Mouse (Mus musculus) cerebellum, adult 11 months (tissue): ENCODE data around the gene Ttc7b.

ENCODE experiments used
- DNase-seq: peaks from one replicate; pipeline ENCODE4 v3.0.0; 2022

Gene Ttc7b

GRCm38 (mm10) chr12:100377791-100378190 is 142.8 kb downstream of the Ttc7b start:
- DNase-seq: no peak

GRCm38 (mm10) chr12:100375801-100376200 is 144.8 kb downstream of the Ttc7b start:
- no peak for DNase-seq

GRCm38 (mm10) chr12:100372785-100373184 is 147.8 kb downstream of the Ttc7b start:
- DNase-seq: no peak

- no peak for DNase-seq
These were observed 148.6 kb downstream of the Ttc7b start for GRCm38 (mm10) chr12:100372015-100372414.

GRCm38 (mm10) chr12:100369786-100370185 is 150.8 kb downstream of the Ttc7b start:
- no peak for DNase-seq

GRCm38 (mm10) chr12:100369220-100369619 is 151.4 kb downstream of the Ttc7b start:
- DNase-seq: no peak

- no peak for DNase-seq
These were observed 159.3 kb downstream of the Ttc7b start for GRCm38 (mm10) chr12:100361330-100361729.

GRCm38 (mm10) chr12:100358040-100358620 is 162.5 kb downstream of the Ttc7b start:
- DNase-seq: no peak

GRCm38 (mm10) chr12:100356407-100356806 is 164.2 kb downstream of the Ttc7b start:
- no peak for DNase-seq

GRCm38 (mm10) chr12:100355565-100355964 is 165.1 kb downstream of the Ttc7b start:
- DNase-seq: no peak

- DNase-seq: peak; percentile 25
These were observed 166.7 kb downstream of the Ttc7b start for GRCm38 (mm10) chr12:100353954-100354353.

- DNase-seq: no peak
These were observed 167.4 kb downstream of the Ttc7b start for GRCm38 (mm10) chr12:100353075-100353782.

GRCm38 (mm10) chr12:100352094-100352493 is 168.5 kb downstream of the Ttc7b start:
- no peak for DNase-seq

GRCm38 (mm10) chr12:100343554-100343953 is 177.1 kb downstream of the Ttc7b start:
- no peak for DNase-seq

GRCm38 (mm10) chr12:100341614-100342013 is 179.0 kb downstream of the Ttc7b start:
- no peak for DNase-seq

- no peak for DNase-seq
These were observed 179.6 kb downstream of the Ttc7b start for GRCm38 (mm10) chr12:100340901-100341460.

- DNase-seq: no peak
These were observed 182.6 kb downstream of the Ttc7b start for GRCm38 (mm10) chr12:100338055-100338454.

- DNase-seq: no peak
These were observed 183.1 kb downstream of the Ttc7b start for GRCm38 (mm10) chr12:100337351-100338018.

GRCm38 (mm10) chr12:100336241-100336640 is 184.4 kb downstream of the Ttc7b start:
- no peak for DNase-seq

- DNase-seq: no peak
These were observed 188.8 kb downstream of the Ttc7b start for GRCm38 (mm10) chr12:100331806-100332205.

- DNase-seq: no peak
These were observed 190.4 kb downstream of the Ttc7b start for GRCm38 (mm10) chr12:100330234-100330633.

GRCm38 (mm10) chr12:100328998-100329397 is 191.6 kb downstream of the Ttc7b start:
- DNase-seq: no peak

- DNase-seq: no peak
These were observed 192.1 kb downstream of the Ttc7b start for GRCm38 (mm10) chr12:100328557-100328956.

GRCm38 (mm10) chr12:100326732-100327131 is 193.9 kb downstream of the Ttc7b start:
- no peak for DNase-seq
